Mouse (Mus musculus) adrenal gland, adult 2 months (tissue): ENCODE results near the gene Rnf113a2. TPM values are rescaled to one million over a fixed set of nuclear protein-coding genes. Genes with fewer than 3 reads are reported as not detected.

ENCODE experiments used
- DNase-seq: peaks from one replicate; pipeline ENCODE4 v3.0.0; 2021
- polyA plus RNA-seq: library from polyadenylated mRNA; depleted of rRNA; stranded (reverse); fragments of >200 nt; gene quantifications from 2 replicates; pipeline ENCODE4 v1.2.3, GENCODE M21; 2012
- total RNA-seq, 2 experiments: library from RNA; stranded (reverse); gene quantifications; 2 replicates each; pipeline ENCODE4 v1.2.3; 2021

The Rnf113a2 gene
- total and polyA plus RNA-seq, 3 experiments: 0.86 to 19.6 (median 16.0) TPM

- peak; percentile 41 for DNase-seq
Observed at GRCm38 (mm10) chr12:84407874-84408818, 8.8 kb upstream of the Rnf113a2 start.

- peak; percentile 96 for DNase-seq
Observed at GRCm38 (mm10) chr12:84408819-84409507, 8.0 kb upstream of the Rnf113a2 start, which contains the start of the genes Entpd5 and Bbof1. Gene Entpd5, minus strand, starts transcription at chr12:84409029. Gene Bbof1, plus strand, starts transcription at chr12:84409071.

GRCm38 (mm10) chr12:84417605-84417922, 568 bp downstream of the Rnf113a2 start:
- no peak for DNase-seq

- DNase-seq: no peak
Observed at GRCm38 (mm10) chr12:84423990-84424389, 7.0 kb downstream of the Rnf113a2 start.

GRCm38 (mm10) chr12:84429825-84430224, 12.8 kb downstream of the Rnf113a2 start:
- DNase-seq: no peak

- no peak for DNase-seq
Observed at GRCm38 (mm10) chr12:84438697-84439096, 21.7 kb downstream of the Rnf113a2 start.

- DNase-seq: no peak
Observed at GRCm38 (mm10) chr12:84442526-84442925, 25.5 kb downstream of the Rnf113a2 start.

- no peak for DNase-seq
Observed at GRCm38 (mm10) chr12:84447386-84447785, 30.4 kb downstream of the Rnf113a2 start.

- no peak for DNase-seq
Observed at GRCm38 (mm10) chr12:84448181-84448580, 31.2 kb downstream of the Rnf113a2 start.

- no peak for DNase-seq
Observed at GRCm38 (mm10) chr12:84449887-84450286, 32.9 kb downstream of the Rnf113a2 start.

- DNase-seq: no peak
Observed at GRCm38 (mm10) chr12:84450351-84450717, 33.3 kb downstream of the Rnf113a2 start.

GRCm38 (mm10) chr12:84450718-84451646, 34.0 kb downstream of the Rnf113a2 start, which contains the start of the genes Aldh6a1 and Lin52:
Gene Aldh6a1, minus strand, starts transcription at chr12:84451004.
Gene Lin52, plus strand, starts transcription at chr12:84451422.
- DNase-seq: peak; percentile 97

GRCm38 (mm10) chr12:84451801-84452200, 34.8 kb downstream of the Rnf113a2 start:
- no peak for DNase-seq

- DNase-seq: no peak
Observed at GRCm38 (mm10) chr12:84456911-84457310, 39.9 kb downstream of the Rnf113a2 start.

GRCm38 (mm10) chr12:84459845-84460244, 42.8 kb downstream of the Rnf113a2 start:
- no peak for DNase-seq

GRCm38 (mm10) chr12:84461416-84461815, 44.4 kb downstream of the Rnf113a2 start:
- peak; percentile 32 for DNase-seq

- no peak for DNase-seq
Observed at GRCm38 (mm10) chr12:84462856-84463255, 45.9 kb downstream of the Rnf113a2 start.
